Mouse (Mus musculus) MN1 (cell line): ENCODE measurements around the gene Slc25a5.
A peak's percentile ranks its signal among the peaks of the same experiment; 100 is the strongest.

Source experiments
- DNase-seq: peaks from one replicate; pipeline ENCODE4 v3.0.0-alpha.2; 2016; ENCODE audit warnings: low spot score

Gene Slc25a5

DNA sequence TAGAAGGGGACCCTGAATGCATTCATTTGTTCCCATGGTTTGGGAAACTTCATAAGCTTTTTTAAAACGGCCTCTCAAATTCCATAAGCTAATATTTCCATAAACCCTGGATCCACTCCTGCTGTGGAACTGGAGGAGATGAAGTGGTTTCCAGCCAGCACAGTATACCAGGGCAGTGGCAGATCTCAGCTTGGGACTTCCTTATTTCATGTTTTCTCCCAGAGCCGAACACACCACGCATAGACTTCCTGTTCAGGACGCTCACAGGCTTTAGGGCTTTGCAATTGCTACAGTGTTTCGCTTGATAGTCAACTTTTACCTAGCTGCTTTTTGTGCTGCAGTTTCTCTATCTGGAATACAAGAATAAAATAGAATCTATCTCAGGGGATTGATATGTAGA is 7.7 kb downstream of the Slc25a5 start:
- no peak for DNase-seq

DNA sequence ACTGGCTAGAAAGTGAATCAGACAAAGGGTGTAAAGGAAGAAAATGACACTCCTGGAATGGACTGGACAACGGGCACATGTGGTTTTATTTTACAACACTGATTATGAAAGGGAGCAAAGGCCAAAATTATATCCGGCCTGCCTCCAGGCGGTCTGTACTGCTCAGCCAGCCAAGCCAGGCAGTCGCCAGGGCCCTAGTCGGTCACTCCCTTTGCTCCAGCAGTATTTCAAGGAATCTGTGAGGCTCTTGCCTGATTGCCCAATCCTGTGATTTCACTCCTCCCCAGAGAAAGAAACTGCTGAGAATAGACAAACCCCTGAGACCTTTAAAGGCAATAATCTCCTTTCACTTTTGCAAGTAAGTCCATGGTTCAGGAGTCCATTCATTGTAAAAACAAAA is 8.7 kb downstream of the Slc25a5 start:
- DNase-seq, result no peak

DNA sequence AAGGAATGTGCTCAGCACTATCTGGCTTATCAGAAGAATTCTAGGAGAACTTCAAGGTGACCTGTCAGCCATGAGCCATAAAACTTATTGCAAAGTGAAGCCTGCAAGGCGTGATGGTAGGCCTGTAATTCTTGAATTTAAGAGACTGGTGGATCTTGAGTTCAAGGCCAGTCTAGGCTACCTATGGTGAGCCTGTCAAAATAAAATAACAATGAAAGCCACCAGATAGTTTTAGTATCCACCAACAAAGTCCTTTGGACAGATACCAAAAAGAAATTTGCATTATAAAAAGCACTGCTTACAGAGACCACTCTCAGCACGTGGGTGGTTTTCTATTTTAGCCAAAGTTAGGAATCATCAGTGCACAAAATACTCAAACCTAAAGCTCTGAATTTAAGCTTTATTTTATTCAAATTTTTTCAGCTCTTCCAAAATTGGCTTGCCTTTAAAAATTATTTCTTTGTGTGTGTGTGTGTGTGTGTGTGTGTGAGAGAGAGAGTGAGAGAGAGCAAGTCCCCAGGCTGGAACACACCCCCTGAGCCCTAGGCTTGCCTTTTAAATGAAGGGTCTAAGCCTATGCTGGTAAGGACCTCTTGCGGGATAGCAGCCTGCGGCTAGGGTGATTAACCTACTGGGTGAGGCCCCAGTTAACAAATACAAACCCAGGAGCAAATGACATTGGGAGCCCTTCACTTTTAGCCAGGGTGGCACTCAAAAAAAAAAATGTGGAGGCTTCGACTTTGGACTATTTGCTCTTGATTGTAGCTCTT is 10.2 kb downstream of the Slc25a5 start:
- no peak for DNase-seq

DNA sequence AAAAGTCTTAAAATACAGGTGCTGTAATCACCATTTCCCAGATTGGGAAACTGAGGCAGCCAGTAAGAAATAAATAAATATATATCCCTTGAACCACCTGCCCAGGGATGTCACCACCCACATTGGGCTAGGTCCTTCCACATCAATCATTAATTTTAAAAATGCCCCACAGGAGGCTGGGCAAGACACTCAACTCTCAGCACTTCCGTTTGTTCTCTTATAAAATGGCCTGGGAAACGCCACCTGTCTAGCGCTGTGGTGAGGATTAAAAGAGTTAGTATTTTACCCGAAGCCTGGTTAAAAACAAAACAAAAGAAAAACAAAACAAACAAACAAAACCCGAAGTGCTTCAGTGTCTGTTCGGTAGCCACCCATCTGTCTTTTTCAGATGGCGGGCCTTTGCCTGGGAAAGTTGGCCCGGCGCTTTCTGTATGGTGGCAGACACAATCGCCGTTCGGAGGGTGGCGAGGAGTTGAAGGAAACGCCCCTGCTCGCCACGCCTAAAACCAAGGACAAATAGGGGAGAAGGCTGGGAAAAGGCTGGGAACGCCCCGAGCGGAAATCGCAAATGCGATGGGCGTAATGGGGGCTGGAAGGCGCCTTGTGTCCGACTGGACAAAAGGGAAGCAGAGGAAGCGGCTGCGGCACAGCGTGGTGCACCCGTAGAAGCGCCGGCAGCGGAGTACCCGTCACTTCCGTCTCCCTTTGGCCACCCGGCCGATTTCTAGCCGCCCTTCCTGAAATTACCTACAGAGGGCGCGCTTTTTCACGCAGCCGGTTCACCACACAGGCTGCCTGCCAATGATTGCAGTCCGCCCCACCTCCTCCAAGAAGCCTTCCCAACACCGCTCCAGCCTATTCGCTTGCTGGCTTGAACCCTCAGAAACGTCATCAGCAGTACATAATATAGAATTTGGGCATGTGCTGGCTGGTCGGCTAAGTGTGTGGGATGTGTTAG is 12.2 kb downstream of the Slc25a5 start:
- peak; percentile 85 for DNase-seq

DNA sequence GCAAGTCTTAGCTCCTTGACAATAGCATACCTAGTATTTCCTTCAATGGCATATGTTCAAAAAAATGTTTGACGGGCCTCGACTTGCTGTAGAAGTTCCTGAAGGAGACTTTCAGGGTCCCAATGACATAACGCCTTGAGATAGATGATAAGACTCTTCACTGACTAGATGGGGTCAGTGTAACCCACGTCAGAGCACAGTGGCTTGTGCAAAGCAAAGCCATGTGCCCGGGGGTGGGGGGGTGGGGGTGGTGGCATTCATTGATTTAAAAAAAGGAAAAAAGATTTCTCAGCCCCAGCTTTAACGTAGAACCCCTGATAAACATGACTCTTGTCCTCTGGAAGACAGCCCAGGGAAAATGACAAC is 12.8 kb downstream of the Slc25a5 start:
- no peak for DNase-seq

DNA sequence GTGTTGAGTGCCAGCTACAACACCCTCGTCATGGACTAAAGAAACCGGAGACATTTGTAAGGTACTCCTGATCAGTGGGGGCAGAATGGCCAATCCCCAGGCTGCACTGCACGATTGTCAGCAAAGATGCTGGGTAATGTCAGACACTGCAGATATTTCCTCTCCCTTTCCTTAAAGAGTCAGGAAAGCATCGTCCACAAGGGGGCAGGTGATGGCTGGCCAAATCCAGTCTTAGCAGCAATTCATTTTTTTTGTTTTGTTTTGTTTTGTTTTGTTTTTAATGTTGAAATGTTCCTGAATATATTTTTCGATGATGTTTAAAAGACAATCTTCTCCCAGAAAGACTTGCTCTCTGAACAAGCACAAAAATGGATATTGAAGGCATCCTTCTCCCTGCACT is 15.9 kb downstream of the Slc25a5 start:
- DNase-seq, result peak; percentile 47

DNA sequence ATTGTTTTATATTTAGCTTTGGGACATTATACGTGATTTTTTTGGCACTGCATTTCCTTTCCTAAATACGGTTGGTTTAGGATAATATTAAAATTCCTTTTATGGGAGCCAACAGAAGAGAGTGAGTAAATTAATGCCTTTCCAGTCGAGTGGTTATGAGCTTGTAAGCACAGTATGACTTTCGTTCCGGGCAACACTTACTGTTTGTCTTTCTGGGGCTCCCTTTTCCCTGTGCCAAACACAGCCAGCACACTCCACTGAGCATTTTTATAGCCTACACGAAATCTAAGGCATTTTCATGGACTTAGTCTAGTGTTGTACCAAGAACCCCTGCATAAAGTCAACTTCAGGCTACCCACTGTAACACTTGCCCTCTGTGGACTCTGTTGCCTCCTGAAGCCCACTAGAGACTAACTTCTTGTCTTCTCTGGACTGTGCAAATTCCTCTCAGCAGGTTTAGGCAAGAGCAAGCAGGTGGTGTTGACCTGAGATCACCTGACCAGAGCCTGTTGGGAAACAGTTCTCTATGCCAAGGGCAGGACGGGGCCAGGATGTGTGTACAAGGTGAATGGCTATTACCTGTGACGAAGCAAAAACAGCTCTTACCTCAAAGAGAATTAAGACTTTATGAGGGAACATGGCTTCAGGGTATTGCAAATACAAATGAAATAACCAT is 18.8 kb downstream of the Slc25a5 start:
- DNase-seq, result no peak

DNA sequence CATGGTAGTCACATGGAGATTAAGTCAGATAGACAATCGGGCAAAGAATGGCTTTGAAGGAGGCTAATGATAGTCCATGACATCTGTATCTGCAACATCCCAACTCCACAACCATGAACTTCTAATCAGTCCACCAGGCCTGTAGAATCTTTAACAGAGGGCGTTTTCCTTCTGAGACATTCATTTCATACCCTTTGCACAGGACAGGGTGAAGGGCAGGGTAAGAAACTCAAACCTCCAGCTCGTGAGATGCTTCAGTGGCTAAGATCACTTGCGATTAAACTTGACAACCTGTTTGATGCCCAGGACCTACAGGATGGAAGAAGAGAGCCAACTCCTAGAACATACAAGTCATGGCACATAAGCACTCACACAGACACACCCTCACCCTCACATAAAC is 19.6 kb downstream of the Slc25a5 start:
- DNase-seq, result no peak

DNA sequence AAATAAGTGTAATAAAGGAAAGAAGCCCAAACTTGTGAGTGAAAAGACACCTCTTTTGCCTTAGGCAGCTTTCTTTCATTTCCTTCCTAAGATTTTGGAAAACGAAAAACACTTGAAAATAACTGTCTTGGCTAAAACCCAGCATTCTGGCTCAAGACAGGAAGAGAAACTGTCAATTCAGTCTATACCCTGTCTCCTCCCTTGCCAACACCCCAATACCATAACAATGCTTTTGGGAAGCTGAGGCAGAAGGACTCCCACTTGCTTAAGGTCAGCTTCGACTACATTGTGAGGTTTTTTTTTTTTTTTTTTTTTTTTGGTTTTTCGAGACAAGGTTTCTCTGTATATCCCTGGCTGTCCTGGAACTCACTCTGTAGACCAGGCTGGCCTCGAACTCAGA is 20.0 kb downstream of the Slc25a5 start:
- no peak for DNase-seq

DNA sequence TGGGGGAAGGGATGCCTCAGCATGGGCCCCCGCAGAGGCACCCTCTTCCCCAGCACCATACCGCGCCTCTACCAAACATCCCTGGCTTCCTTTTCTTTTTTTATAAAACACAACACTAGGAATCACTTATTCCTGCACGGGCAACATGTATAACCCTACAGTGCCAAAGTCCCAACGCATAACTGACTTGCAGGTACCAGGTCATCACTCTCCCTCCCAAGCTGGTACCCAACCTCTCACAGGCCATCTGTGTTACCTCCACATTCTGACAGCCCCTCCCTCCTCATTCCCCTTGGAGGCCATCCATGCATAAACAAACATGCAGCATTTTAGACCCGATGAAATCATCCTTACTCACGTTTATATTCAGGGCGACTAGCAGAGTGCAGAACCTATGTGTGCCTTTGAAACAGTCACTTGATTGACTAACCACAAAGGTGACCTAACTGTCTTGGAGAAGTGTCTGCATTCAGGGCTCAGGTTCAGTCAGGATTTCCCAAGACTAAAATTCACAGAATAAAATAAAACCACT is 21.0 kb downstream of the Slc25a5 start:
- DNase-seq, result peak; percentile 56

DNA sequence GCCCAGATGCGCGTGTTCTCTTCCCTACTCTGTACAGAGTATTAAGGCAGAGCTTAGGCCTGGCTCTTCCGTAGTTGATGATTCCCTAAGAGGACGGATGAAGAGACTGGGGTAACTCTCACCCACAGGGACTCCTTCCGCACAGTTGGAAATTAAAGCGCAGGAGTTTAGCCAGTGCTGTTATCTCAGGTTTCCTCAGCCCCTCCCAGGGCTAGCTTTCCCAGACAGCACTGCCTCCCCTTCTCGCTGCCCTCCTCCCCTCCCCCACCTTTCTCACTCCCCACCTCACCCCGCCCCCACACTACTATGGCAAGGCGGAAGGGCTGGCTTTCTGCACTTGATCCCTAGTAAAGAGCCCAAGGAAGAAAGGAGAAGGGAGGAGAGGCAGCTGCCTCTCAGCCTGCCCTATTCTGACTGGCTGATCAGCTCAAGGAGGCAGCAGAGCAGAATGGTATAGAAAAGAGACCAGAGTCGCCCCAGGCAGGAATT is 21.5 kb downstream of the Slc25a5 start:
- peak; percentile 22 for DNase-seq

DNA sequence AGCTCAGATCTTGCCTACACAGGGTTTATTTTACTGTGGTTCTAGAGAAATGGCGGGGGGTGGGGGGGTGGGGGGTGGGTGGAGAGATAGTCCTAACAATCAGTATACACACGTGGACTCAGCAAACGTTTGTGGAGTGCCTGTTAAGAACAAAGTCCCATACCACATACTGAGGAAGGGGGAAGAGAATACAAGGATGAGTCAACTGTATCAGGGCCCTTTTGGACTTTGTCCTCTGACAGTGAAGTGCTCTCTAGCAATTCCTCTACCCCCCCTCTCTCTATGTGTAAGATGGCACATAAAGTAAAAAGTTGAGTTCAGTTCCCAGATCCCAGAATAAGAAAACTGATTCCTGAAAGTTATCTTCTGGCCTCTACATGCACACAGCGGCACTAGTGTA is 24.1 kb downstream of the Slc25a5 start:
- no peak for DNase-seq

DNA sequence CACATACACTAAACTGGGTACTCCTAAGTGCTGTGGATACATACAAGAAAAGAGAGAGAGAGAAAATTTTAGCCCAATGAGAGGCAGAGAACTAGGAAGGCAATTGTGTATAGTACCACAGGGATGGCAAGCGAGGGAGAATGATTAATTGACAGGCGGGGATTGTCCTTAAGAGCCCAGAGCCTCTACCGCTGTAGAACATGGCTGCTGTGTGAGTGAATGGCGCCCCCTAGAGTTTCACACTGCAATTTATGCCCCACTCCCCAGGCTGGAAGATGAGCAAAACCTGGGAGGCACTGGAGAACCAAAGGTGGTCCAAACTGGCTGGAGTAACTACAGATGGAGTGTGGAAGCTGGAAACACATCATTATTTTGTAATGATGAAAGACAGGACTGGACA is 24.8 kb downstream of the Slc25a5 start:
- DNase-seq, result peak; percentile 38

DNA sequence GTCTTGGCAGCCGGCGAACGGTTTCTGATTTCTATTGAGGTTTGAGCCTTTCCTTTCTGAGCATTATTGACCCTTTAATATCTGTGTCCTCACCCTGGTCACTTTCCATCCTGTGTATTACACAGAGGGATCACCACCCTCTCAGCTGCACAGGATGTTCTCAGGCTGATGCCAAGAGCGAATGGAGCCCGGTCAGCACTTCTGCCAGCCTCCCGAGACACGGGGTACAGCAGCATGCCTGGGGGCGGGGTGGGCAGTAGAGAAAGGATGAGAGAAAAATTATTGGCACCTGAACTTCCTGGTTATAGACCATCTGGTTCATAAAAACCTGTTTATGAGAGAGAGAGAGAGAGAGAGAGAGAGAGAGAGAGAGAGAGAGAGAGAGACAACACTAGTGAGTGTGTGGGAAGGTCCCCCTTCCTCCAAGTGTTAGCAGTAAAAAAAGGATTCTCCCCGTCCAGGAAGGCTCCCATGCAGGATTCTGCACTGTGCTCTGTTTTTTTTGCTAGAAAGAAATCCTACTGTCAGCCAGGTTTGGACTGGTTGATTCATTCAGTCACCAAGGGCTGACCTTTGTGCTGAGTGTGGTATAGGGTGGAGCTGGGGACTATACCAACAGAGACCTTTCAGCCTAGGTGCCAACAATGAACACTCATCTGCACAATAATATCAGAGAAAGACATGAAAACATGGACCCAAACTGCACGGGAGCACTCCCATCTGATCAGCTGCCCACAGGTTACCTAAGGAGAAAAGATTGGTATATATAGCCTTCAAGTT is 28.7 kb downstream of the Slc25a5 start:
- DNase-seq, result no peak

DNA sequence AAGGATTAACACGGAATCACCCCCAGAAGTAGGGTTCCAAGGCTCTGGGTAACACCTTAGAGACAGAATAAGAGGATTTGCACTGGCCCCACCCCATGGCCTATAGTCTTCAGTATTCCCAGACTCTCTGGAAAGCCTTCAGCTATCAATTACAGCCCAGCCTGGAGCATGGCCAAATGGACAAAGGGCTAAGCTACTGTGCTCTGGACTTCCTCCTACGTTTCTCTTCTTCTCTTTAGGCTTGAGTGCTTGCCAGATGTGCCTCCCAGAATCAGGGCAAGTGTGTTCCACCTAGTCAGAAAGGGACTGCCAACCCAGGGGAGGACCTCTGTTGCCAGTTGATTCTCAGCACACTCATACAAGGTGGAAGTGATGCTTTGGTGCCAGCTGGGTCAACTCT is 29.6 kb downstream of the Slc25a5 start:
- DNase-seq, result peak; percentile 50

DNA sequence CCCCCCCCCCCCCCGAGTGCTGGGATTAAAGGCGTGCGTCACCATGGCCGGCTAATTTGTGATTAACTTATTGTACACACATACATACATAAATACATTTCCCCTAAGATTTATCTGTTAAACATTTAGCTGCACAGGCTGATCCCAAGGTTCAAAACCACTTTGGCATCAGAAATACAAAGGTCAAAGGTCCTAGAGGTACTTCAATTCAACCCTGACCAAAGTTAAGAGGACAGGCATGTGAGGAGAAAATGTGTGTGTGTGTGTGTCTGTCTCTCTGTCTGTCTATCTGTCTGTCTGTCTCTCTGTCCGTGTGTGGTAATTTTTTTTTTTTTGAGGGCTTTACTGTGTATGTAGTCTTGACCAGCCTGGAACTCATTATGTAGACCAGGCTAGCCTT is 31.4 kb downstream of the Slc25a5 start:
- no peak for DNase-seq

DNA sequence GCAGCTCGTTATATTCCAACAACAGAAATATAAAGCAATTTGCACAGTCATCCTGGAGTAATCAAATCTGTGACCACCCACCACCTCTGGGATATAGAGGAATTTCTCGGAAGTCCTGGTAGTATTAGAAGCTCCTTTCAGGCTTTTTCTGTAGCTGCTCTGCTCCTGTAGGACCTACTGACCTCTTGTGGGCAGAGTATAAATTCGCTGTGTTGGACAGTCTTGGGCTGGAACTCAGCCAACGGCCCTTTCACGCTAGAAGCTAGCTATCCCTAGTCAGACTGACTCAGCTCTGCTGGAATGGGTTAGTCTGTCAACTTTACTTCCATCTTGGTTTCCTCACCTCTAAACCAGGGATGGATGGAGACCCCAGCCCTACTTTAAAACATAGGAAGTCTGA is 34.8 kb downstream of the Slc25a5 start:
- DNase-seq, result peak; percentile 75

DNA sequence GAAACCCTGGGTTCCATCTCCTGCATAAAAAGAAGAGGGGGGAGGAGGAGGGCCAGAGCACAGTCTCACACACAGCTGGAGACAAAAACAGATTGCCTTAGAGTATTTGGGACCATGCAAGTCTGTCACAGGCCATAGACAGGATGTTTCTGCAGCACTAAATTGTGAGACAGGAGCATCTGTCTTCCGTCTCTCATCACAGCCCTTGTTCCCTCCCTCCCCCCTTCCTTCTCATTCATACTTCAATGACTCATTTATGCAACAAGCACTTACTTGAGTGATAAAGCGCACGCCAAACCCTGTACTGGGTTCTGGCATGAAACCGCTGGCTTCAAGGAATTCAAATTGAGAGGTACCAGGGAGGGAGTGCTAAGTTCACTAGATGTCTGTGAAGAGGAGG is 36.2 kb downstream of the Slc25a5 start:
- DNase-seq, result peak; percentile 72

DNA sequence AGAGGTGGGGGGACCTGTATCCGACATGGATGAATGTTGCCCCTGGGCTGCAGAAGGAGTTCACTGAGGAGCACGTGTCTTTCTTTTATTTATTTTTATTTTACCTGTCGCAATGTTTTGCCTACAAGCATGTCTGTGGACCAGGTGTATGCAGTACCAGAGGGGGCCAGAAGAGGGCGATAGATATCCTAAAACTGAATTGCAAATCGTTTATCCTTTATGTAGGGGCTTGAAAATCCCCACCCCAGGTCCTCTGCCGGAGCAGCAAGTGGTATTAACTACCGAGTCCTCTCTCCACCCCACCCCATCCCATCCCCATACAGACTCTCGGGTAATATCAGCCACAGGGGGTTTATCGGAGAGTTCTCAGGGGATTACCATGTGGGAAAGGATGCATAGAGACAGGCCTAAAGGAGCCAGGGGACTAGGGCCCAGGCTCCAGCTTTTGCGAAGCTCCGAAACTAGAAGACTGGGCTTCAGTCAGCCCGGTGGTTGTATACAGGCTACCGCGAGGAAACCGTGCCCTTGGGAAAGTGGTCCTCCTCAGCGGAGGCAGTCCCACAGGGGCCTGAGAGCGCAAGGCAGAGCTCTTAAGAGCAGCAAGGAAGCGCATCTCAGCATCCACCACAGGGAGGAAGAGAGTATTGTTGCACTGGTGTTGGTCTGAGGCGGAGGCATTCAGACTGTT is 38.1 kb downstream of the Slc25a5 start:
- peak; percentile 40 for DNase-seq

DNA sequence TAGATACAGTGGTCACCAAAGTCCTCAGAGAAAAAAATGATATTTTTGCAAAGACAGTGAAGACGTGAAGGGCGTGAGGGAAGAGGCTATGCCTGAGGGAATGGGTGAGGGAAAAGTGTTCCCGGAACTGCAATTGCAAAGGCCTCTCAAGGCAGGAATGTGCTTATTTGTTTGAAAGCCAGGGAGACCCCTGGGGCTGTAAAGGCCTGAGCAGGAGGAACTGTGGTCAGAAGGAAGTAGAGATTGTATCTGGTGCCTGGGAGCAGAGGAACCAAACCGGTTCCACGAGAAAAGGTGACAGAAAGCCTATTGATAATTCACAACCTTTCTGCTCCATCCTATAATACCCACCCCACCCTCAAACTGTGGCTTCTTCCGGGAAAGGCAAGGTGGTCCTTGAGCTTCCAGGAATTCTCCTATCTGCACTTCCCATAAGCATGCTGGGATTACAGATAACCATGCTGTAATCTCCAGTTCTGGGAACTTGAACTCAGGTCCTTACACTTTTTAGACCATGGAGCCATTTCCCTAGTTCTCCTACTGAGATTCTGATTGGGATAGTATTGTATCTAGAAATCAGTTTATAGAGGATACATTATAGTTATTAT is 41.7 kb downstream of the Slc25a5 start:
- no peak for DNase-seq
